Mouse (Mus musculus): Measurements from ENCODE around the gene Lect2. TPM values are rescaled to one million over a fixed set of nuclear protein-coding genes. Genes with fewer than 3 reads are reported as not detected.

The Lect2 gene
- polyA plus RNA-seq, 1 experiment from 2014 or later: not detected

- Histone ChIP-seq H3K4me2 (no peak overlapping the region), H3K4me1 (no peaks in the 10 kb centered on the region), H3K27me3 (no peaks in the 10 kb centered on the region), H3K9ac (no peak overlapping the region), H3K9me3 (0 out of 2 replicates have a peak, but pooled peaks cover 4% of the 10 kb centered on the region), H3K4me3 (no peak overlapping the region), H3K27ac (no peak overlapping the region), H3K36me3 (no peaks in the 10 kb centered on the region)
- no peak for ATAC-seq (ENCODE audit: insufficient number of reproducible peaks, insufficient read depth, low FRiP score, low TSS enrichment, low read depth)
- 88% methylated on average over 8 of the region's 8 CpGs for WGBS
Observed at GRCm38 (mm10) chr13:56500636-56501035, 47.7 kb downstream of the Lect2 start.

- H3K27me3 ChIP-seq: no peaks in the 10 kb centered on the region
- no peak overlapping the region for H3K4me2 ChIP-seq
- no peak overlapping the region for H3K4me3 ChIP-seq
- no peaks in the 10 kb centered on the region for H3K4me1 ChIP-seq
- no peak overlapping the region for H3K9ac ChIP-seq
- H3K27ac ChIP-seq: no peak overlapping the region
- WGBS: 79% methylated on average over 3 of the region's 3 CpGs
- H3K9me3 ChIP-seq: 0 out of 2 replicates have a peak, but pooled peaks cover 4% of the 10 kb centered on the region
- no peak for ATAC-seq (ENCODE audit: insufficient number of reproducible peaks, insufficient read depth, low FRiP score, low TSS enrichment, low read depth)
- H3K36me3 ChIP-seq: no peaks in the 10 kb centered on the region
Observed at GRCm38 (mm10) chr13:56500132-56500531, 48.2 kb downstream of the Lect2 start.

DNA sequence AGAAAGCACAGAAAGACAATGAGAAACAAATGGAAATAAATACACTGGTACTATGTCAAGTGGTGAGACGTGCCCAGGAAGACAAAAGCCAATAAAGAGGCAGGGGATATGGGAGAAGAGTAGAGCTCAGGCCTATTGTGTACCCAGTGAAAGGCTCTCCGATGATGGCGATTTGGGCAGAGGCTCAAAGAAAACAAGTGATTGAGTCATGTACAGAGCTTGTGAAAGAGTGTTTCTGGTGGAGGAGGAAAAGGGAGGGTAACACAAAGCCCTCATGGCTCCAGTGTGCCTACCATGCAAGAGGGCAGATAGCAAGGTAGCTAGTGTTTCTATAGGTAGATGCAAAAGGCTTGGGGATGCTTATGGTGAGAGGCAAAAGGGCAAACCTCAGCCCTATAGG, 53.9 kb downstream of the Lect2 start:
- Histone ChIP-seq H3K9ac (no peak overlapping the region), H3K4me1 (no peaks in the 10 kb centered on the region), H3K9me3 (peaks cover 4% of the 10 kb centered on the region; the same call in 1 of the 2 replicates), H3K27ac (no peak overlapping the region), H3K4me2 (no peak overlapping the region), H3K4me3 (no peak overlapping the region), H3K36me3 (no peaks in the 10 kb centered on the region), H3K27me3 (no peaks in the 10 kb centered on the region)
- ATAC-seq (ENCODE audit: insufficient number of reproducible peaks, insufficient read depth, low FRiP score, low TSS enrichment, low read depth): no peak
- 66% methylated on average over 3 of the region's 3 CpGs for WGBS

Other genes with a start within 250 kb of the Lect2 start
- gene Gm3045, start 121.9 kb downstream of the Lect2 start, polyA plus RNA-seq (2015; fragmentation: Nextera tagmentation; extraction: Ambion mirVana): not detected in 2 replicates
- 0.32 and 0.42 TPM in 2 replicates for gene Slc25a48, start 110.1 kb downstream of the Lect2 start, polyA plus RNA-seq (2015; fragmentation: Nextera tagmentation; extraction: Ambion mirVana)
- gene Il9, start 66.3 kb downstream of the Lect2 start, polyA plus RNA-seq (2015; fragmentation: Nextera tagmentation; extraction: Ambion mirVana): not detected in 2 replicates
- 2.8 and 3.0 TPM in 2 replicates for gene Fbxl21, start 26.0 kb downstream of the Lect2 start, polyA plus RNA-seq (2015; fragmentation: Nextera tagmentation; extraction: Ambion mirVana)
- gene Tgfbi, start 61.0 kb upstream of the Lect2 start, polyA plus RNA-seq (2015; fragmentation: Nextera tagmentation; extraction: Ambion mirVana): 68.8 TPM in 2 replicates
- 39.5 and 44.7 TPM in 2 replicates for gene Smad5, start 154.5 kb upstream of the Lect2 start, polyA plus RNA-seq (2015; fragmentation: Nextera tagmentation; extraction: Ambion mirVana)
- gene Gm45623, start 205.3 kb upstream of the Lect2 start, polyA plus RNA-seq (2015; fragmentation: Nextera tagmentation; extraction: Ambion mirVana): 0.65 and 0.89 TPM in 2 replicates

Data from embryonic facial prominence, embryonic 13.5 days (tissue).